Mouse (Mus musculus): ENCODE measurements at regions not wholly inside any gene's neighbourhood (a gene's known extent, or its start where the extent isn't known, plus 50 kb on each side); places are given as distances from the start of the nearest gene placed in this dataset.
A peak's percentile ranks its signal among the peaks of the same experiment; 100 is the strongest.
"Not testable (repeated sequence)": the region's sequence is repeated elsewhere in the genome, so short reads cannot be mapped to it uniquely, and the experiment has no call there.

- intact Hi-C loops (cut with DNase I): no loop called here
- no peak for DNase-seq
Observed at GRCm38 (mm10) chr12:56081406-56081805, 245.3 kb downstream of the Brms1l start.

- DNase-seq: no peak
- intact Hi-C loops (cut with DNase I): loop anchor here (5.0 kb wide), 1 partner anchor 463 kb away; no protein-coding TSS in a partner anchor
Observed at GRCm38 (mm10) chr12:56064183-56064582, 228.1 kb downstream of the Brms1l start.

DNA sequence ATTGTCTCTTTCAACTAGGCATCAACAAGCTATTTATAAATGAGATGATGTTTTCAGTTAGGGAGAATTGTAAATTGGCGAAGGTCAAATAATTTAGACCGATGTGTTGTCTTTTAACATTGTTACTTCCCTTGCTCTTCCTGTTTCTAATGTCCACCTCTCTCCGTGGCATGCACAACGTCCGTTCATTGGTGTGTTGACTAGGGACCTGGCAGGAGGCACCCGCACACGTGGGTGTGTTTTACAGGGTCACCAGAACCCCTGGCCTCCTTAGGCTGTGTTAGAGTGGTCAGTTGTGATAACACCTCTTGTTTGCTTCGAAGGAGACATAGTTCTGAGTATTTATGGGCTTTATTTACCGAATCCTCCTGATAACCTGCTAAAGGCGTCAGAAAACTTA, 222.8 kb downstream of the Brms1l start:
- no peak for DNase-seq
- intact Hi-C loops (cut with DNase I): loop anchor here (1.0 to 5.0 kb wide), 4 partner anchors 346 to 928 kb away; no protein-coding TSS in a partner anchor

GRCm38 (mm10) chr12:56058463-56058862, 222.3 kb downstream of the Brms1l start:
- DNase-seq: peak; percentile 56 to 79
- intact Hi-C loops (cut with DNase I): loop anchor here (1.0 to 5.0 kb wide), 4 partner anchors 346 to 929 kb away; no protein-coding TSS in a partner anchor

DNA sequence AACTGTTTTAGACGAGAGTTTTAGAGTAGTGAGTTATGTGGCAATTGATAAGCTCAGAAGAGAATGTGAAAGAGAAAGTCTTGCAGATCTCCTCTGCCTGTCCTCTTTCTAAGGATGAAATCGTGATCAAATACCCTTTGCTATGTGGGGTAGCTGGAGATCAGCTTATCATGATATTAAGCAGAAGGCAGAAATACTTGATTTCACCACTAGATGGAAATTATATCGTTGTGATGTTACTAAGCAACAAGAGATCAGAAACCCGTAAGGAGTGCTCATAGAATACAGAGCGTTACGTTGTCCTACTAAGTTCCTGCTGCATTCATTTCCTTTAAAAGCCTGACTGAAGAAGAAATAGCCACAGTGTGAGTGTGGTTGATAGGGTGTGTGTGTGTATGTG, 219.3 kb downstream of the Brms1l start:
- DNase-seq: no peak
- intact Hi-C loops (cut with DNase I): loop anchor here (5.0 kb wide), 2 partner anchors 487 to 932 kb away; no protein-coding TSS in a partner anchor

DNA sequence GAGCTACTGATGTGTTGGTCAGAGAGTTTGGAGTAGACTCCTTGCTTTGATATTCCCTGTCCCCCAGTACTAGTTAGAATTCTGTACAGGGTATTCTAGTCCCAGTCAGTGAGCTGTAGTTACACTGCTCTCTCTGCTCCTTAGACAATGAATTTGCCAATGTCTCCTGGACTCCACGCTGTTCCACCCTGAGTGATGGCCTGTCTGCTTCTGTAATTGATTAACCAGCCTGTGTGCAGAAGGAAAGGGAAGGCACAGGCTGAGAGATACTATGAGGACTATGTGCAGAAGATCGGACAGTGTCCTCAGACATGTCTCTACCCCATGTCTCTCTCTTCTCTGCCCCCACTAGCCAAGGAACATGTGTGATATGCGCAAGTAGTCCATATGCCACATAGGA, 209.9 kb downstream of the Brms1l start:
- intact Hi-C loops (cut with DNase I): no loop called here

GRCm38 (mm10) chr12:56020954-56021514, 184.9 kb downstream of the Brms1l start:
- DNase-seq: no peak
- intact Hi-C loops (cut with DNase I): no loop called here

More for the DNA sequence above, 209.9 kb downstream of the Brms1l start:
- DNase-seq: no peak

DNA sequence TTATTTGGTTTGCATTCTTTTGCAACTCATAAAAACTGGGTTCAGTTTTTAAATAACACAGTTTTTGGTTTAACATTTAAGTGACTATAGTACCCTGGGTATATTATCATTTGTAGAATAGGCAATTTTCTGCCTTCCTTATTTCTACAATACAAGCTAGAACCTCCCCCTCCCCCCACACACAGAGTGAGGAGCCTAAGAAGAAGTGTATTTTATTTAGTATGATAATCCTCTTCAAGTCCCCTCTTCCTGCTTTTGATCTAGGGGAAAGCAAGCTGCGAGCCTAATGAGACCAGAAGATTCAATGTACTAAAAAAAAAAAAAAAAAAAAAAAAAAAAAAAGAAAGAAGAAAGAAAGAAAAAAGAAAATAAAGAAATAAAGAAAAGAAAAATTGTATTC, 184.4 kb downstream of the Brms1l start:
- DNase-seq: no peak
- intact Hi-C loops (cut with DNase I): no loop called here

DNA sequence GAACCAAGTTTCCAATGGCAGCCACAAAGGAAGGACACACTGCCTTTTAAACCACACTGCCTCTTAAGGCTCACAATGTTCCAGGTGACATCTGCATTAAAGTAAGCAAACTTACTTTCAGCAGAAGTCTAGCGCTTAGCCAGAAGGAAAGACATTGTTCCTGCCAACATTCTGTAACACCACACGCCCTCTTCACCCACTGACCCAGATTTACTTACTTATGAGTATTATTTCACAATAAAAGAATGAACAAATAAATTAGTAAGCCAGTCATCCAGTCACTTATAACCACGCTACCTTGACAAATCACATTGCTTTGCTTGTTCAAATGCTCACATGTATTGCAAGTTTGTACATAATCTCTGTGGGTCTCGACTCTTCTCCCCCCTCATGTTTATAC, 173.9 kb downstream of the Brms1l start:
- intact Hi-C loops (cut with DNase I): no loop called here
- no peak for DNase-seq

DNA sequence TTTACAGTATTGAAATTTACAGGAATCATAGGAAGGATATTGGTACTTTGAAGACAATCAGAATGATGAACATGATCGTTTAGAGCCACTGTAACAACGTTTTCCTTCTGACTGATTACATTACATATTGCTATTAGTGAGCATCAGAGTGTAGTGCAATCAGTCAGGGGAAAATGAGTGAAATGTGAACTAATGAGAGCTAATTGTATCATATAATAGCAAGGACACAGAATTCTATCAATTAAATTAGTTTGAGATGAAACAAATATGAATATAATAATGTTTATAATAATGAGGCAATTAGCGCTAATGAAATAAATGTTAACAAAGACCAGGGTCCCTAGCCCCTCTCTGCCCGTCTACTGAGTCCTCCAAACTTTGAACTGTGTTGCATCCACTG, 169.7 kb downstream of the Brms1l start:
- no peak for DNase-seq
- intact Hi-C loops (cut with DNase I): no loop called here

DNA sequence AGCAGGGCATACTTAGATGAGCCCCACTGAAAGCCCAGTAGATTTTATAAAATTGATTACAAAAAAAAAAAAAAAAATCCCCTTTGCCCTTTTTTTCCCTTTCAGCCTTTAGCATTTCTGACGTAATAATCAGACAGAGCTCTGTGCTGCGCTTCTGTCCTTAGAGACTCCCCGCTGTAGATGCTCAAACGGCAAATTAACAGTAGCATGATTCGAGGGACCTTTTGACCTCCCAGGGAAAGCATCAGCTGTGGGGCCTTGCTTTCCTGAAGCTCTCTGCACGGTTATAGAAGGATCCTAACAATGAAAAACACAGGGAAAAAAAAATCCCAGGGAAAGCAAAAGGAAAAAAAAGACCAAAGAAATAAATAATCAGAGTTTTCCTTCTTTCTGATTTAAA, 169.2 kb downstream of the Brms1l start:
- intact Hi-C loops (cut with DNase I): no loop called here
- DNase-seq: no peak

DNA sequence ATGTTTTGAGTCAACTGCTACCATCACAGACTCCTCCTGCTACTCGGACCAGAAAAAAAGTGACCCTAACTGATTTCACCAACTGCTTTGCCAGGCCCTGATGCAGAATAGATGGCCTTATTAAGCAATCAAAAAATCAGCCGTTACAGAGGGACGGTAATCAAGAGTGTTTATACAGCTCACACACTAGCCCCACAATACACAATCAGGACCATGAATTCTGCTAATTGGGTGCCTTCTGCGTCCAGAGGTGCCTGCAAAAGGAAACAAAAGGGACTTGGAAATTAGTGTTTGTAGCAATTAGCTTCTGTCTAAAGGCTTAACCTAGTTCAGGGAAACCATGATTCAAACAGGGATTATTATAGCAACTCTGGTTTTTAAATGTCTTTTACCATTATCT, 168.4 kb downstream of the Brms1l start:
- no peak for DNase-seq
- intact Hi-C loops (cut with DNase I): no loop called here

GRCm38 (mm10) chr12:56003561-56003960, 167.4 kb downstream of the Brms1l start:
- intact Hi-C loops (cut with DNase I): no loop called here
- no peak for DNase-seq

GRCm38 (mm10) chr12:55996585-55997377, 160.7 kb downstream of the Brms1l start:
- no peak for DNase-seq
- intact Hi-C loops (cut with DNase I): no loop called here

DNA sequence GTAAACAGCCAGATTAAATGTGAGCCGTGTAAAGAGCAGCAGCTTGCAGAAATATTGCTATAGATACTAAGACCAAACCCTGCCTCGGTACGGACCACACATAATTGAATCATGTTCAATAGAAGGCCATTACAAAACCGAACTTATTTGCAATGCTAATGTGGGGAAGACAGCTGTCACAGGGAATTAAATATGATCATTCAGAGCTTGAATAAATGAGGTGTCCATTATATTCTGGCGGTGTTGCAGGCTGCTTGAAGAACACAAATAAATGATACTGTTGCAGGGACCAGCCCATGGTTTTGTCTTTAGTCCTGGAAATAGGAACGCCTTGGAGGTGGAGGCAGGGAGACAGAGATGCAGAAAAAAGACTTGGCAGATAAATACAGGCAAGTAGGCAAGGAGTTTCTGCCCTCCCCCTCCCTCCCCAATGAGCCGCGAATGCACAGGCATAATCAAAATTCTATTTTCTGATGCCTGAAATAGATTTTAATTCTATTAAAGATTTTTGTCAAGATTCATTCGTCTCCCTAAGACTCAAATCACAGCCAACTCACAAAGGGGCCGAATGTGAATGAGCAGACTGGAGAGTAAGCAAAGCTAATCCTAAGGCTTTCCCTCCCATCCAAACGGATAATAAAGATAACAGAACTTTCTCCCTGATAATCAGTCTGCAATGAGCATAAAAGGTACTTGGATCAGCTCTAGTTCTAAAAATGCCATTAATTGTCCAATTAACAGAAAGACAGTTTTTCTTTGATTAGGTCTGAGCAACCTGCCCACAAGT, 147.6 kb downstream of the Brms1l start:
- intact Hi-C loops (cut with DNase I): no loop called here
- no peak for DNase-seq

DNA sequence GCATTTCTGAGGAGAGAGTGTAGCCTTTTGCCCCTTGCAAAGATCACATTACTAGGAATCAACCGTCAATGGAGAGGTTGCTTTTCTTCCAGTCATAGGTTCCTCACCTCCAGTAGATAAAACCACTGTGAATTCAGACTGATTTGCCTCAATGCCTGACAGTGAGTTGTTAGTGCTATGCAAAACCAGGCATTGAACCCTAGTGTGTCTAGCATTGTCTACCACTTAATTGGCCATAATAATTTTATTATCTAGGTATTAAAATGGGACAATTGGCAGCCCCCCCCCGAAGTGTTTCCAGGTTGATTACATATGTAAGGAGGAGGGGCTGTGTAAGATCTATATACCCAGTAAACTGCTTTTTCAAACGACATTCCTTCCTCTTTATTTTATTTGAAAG, 147.0 kb downstream of the Brms1l start:
- DNase-seq: no peak
- intact Hi-C loops (cut with DNase I): no loop called here

DNA sequence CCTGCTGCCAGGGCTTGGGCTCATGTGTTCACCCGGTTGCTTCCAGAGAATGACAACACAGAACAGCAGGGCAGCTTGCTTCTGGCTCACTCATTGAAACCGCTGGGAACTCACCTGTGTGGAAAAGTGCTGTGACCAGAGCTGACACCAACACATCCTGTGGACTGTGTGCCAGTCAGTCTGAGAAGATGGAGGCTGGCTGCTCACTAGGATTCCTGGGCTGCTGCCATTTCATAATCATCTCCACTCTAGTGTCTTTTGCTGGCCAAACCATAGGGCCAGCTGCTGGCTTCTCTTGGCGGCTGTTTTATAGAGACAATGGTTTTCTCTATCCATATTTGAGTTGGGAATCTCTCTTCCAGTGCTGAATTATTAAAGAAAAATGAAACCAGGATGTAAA, 138.1 kb downstream of the Brms1l start:
- no peak for DNase-seq
- intact Hi-C loops (cut with DNase I): no loop called here

- DNase-seq; intact Hi-C loops (cut with DNase I): not testable (repeated sequence)
Observed at GRCm38 (mm10) chr12:55959319-55959718, 123.2 kb downstream of the Brms1l start.

- intact Hi-C loops (cut with DNase I): no loop called here
- no peak for DNase-seq
Observed at GRCm38 (mm10) chr12:55940566-55940965, 104.4 kb downstream of the Brms1l start.

- no peak for DNase-seq
- intact Hi-C loops (cut with DNase I): no loop called here
Observed at GRCm38 (mm10) chr12:55939281-55940142, 103.4 kb downstream of the Brms1l start.
